Mouse (Mus musculus): ENCODE measurements around the gene Dnajc15. TPM values are rescaled to one million over a fixed set of nuclear protein-coding genes. Genes with fewer than 3 reads are reported as not detected.
A peak's percentile ranks its signal among the peaks of the same experiment; 100 is the strongest.

Gene Dnajc15
- polyA plus RNA-seq (2014; fragmentation: Nextera tagmentation; extraction: Ambion mirVana): 96.4 and 103 TPM in 2 replicates

DNA sequence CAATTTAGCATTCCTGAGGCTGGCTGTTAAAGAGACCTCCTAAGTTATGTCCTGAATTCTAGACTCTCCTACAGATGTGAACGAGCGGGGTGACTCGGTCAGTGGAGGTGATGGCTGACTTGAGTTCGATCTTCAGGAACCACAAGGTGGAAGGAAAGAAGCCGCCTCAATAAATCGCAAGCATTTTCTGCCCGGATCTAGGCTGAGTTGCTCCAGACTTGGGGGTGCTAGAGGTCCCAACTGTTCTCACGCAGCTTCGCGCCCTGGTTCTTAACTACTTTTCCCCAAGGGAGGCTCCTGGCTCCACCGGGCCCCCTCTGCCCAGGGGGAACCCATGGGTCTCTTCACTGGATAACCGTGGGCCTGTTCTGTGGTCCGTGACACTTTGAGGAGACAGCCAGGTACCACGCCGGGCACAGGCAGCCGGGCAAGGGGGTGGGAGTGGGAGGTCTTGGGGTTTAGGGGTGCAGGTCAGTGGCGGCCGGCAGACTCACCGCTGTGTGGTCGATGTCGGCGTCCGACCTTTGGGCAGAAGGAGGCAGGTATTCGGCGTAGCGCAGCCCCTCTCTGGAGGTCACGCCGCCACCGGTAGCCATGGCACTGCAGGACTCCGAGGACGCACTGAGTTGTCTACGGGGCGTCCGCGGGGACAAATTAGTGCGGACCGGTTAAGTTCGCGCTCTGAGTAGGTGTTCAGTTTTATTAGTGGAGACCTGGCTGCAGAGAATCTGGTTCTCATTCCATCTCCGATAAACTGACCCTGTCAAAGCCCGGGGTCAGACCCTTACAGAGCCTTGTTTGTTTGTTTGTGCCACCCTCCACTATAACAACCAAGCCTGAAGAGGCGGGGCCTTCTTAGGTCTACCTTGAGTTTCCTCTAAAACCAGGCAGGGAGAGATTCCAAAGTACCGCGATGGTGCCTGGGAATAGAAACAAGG lies at the start of gene Dnajc15:
Gene Dnajc15 (minus strand): TSS at position 822 of the 938 bp plus-strand sequence.
- H3K4me2 ChIP-seq: peak within 1 kb of the TSS; percentile 75
- no peaks in the 10 kb centered on the region for H3K27me3 ChIP-seq (ENCODE audit: insufficient read depth, low read length)
- no peaks in the 10 kb centered on the region for H3K4me1 ChIP-seq (ENCODE audit: insufficient read depth)
- H3K4me3 ChIP-seq (ENCODE audit: low read depth, low read length): peak within 1 kb of the TSS; percentile 75
- 1% methylated on average over 44 of the region's 44 CpGs for WGBS
- H3K9ac ChIP-seq: peak within 1 kb of the TSS; percentile 87
- H3K27ac ChIP-seq (ENCODE audit: low read depth): peak within 1 kb of the TSS; percentile 18; the same call in 1 of the 2 replicates
- 0 out of 2 replicates have a peak, but pooled peaks cover 4% of the 10 kb centered on the region for H3K36me3 ChIP-seq (ENCODE audit: insufficient read depth)
- DNase-seq (peak; percentile 90), ATAC-seq (ENCODE audit: insufficient read depth) (peak; percentile 94)
- H3K9me3 ChIP-seq (ENCODE audit: low read depth, low read length): no peaks in the 10 kb centered on the region
- peak; percentile 46 for TF ChIP-seq CTCF (IDR thresholded peaks at IDR 0.05; ENCODE audit: low read depth)

DNA sequence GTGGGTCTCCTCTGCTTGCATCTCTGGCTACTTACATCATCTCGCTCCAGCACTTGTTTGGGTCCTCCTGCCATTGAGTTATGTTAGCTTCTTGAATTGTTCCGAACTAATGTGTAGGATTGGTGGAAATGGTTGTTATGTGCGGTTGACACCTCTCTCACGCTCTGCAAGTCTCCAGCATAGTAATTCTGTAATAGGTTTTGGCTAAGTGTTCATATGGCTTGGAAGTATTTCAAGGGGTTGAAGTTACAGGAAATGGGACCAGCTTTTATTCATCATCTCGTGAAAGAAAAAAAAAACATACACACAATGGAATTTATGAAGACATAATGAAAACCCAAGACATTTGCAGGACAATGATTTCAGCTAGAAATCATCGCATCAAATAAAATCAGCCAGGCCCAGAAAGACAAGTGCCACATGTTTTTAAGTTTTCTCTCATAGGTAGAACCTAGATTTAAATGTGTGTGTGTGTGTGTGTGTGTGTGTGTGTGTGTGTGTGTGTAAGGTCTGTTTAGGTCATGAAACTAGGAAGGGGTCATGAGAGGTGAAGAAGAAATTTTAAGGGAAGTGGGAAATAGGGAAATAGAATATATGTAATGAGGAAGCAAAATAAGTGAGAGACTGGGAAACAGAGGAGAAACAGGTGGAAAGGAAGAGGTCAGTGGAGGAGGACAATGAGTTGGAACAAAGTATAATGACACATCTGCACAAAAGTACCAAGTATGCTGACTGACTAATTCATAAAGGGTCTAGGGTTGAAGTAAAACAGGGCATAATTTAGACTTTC lies 48.3 kb upstream of the Dnajc15 start:
- no peak for TF ChIP-seq CTCF (IDR thresholded peaks at IDR 0.05; ENCODE audit: low read depth)
- Histone ChIP-seq H3K27me3 (ENCODE audit: insufficient read depth, low read length) (no peaks in the 10 kb centered on the region), H3K4me2 (no peak overlapping the region), H3K4me3 (ENCODE audit: low read depth, low read length) (no peak overlapping the region), H3K9me3 (ENCODE audit: low read depth, low read length) (no peaks in the 10 kb centered on the region), H3K9ac (no peak overlapping the region), H3K36me3 (ENCODE audit: insufficient read depth) (no peaks in the 10 kb centered on the region), H3K27ac (ENCODE audit: low read depth) (no peak overlapping the region), H3K4me1 (ENCODE audit: insufficient read depth) (no peaks in the 10 kb centered on the region)
- 57% methylated on average over 6 of the region's 6 CpGs for WGBS
- DNase-seq (peak; percentile 38), ATAC-seq (ENCODE audit: insufficient read depth) (no peak)

DNA sequence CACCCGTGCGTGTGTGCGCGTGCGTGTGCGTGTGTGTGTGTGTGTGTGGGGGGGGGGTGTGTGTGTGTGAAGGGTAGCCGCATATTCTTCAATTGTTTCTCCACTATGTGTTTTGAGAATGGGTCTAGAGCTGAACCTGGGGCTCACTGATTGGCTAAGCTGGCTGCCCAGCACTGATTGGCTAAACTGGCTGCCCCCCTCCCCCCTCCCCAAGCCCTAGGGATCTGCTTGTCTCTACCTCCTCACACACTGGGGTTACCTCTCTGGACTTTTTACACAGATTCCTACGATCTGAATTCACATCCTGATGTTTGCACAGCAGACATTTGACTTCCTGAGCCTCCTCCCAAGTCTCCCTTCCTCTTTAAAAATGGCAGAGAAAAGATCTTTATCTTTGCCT lies 46.7 kb upstream of the Dnajc15 start:
- Histone ChIP-seq H3K4me3 (ENCODE audit: low read depth, low read length) (no peak overlapping the region), H3K4me1 (ENCODE audit: insufficient read depth) (no peaks in the 10 kb centered on the region), H3K27ac (ENCODE audit: low read depth) (no peak overlapping the region), H3K36me3 (ENCODE audit: insufficient read depth) (no peaks in the 10 kb centered on the region), H3K27me3 (ENCODE audit: insufficient read depth, low read length) (no peaks in the 10 kb centered on the region), H3K9me3 (ENCODE audit: low read depth, low read length) (no peaks in the 10 kb centered on the region), H3K9ac (no peak overlapping the region), H3K4me2 (no peak overlapping the region)
- DNase-seq (no peak), ATAC-seq (ENCODE audit: insufficient read depth) (no peak)
- no peak for TF ChIP-seq CTCF (IDR thresholded peaks at IDR 0.05; ENCODE audit: low read depth)
- 87% methylated on average over 8 of the region's 8 CpGs for whole genome bisulfite sequencing

DNA sequence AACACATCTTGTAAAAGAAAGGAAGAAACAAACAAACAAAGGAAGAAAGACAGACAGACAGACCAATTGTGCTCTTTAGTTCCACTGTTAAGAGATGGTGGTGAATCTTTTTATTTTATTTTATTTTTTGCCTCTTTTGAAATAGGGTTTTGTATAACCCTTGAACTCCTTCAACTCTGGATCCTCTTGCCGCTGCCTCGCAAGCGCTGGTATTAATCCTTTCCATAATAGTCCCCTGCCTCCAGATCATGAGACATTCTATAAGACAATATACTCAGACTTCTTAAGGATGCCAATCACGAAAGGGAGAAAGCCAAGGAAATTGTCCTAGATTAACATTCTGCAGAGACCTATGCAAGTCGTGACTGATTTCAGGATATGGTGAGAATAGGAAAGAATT lies 40.9 kb upstream of the Dnajc15 start:
- no peaks in the 10 kb centered on the region for H3K4me1 ChIP-seq (ENCODE audit: insufficient read depth)
- no peak overlapping the region for H3K4me3 ChIP-seq (ENCODE audit: low read depth, low read length)
- H3K36me3 ChIP-seq (ENCODE audit: insufficient read depth): no peaks in the 10 kb centered on the region
- H3K9me3 ChIP-seq (ENCODE audit: low read depth, low read length): no peaks in the 10 kb centered on the region
- no peak overlapping the region for H3K27ac ChIP-seq (ENCODE audit: low read depth)
- no peak overlapping the region for H3K9ac ChIP-seq
- DNase-seq (no peak), ATAC-seq (ENCODE audit: insufficient read depth) (no peak)
- no peak for TF ChIP-seq CTCF (IDR thresholded peaks at IDR 0.05; ENCODE audit: low read depth)
- no peak overlapping the region for H3K4me2 ChIP-seq
- 88% methylated on average over 5 of the region's 5 CpGs for WGBS
- H3K27me3 ChIP-seq (ENCODE audit: insufficient read depth, low read length): no peaks in the 10 kb centered on the region

DNA sequence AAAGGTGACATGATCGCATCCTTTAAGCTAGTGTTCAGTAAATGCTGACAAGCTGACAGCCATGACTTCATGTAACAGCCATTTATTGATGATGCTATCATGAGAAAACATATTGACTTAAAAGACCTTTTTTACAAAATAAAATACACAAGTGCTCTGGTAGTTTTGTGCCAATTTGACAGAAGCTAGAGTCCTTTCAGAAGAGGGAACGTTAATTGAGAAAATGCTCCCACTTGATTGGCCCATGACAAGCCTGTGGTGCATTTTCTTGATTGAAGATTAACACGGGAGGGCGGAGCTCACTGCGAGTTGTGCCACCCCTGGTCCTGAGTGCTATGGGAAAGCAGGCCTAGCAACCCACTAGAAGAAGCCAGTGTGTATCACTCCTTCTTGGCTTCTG lies 31.7 kb upstream of the Dnajc15 start:
- 81% methylated on average over 5 of the region's 5 CpGs for WGBS
- DNase-seq (no peak), ATAC-seq (ENCODE audit: insufficient read depth) (no peak)
- Histone ChIP-seq H3K27ac (ENCODE audit: low read depth) (no peak overlapping the region), H3K27me3 (ENCODE audit: insufficient read depth, low read length) (no peaks in the 10 kb centered on the region), H3K36me3 (ENCODE audit: insufficient read depth) (no peaks in the 10 kb centered on the region), H3K9ac (no peak overlapping the region), H3K4me3 (ENCODE audit: low read depth, low read length) (no peak overlapping the region), H3K4me1 (ENCODE audit: insufficient read depth) (no peaks in the 10 kb centered on the region), H3K9me3 (ENCODE audit: low read depth, low read length) (no peaks in the 10 kb centered on the region), H3K4me2 (no peak overlapping the region)
- TF ChIP-seq CTCF (IDR thresholded peaks at IDR 0.05; ENCODE audit: low read depth): no peak

DNA sequence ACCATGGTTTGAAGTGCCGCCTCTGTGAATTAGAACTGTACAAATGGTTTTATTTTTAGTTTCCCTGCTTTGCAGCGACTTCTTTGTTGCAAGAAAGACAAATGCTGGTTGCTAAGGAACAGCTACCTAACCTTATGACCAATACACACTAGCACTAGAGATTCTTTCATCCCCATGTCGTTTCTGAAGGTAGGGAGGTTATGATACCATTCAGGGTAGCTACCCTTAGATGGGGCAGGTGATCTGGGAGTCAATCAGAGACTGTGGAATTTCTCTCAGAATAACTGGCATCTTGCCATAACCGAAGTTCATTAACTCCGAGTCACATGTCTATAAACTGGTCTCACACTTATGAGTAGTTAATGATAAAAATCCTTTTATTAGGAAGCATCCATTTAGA lies 30.5 kb upstream of the Dnajc15 start:
- Histone ChIP-seq H3K9ac (no peak overlapping the region), H3K27me3 (ENCODE audit: insufficient read depth, low read length) (no peaks in the 10 kb centered on the region), H3K4me3 (ENCODE audit: low read depth, low read length) (no peak overlapping the region), H3K36me3 (ENCODE audit: insufficient read depth) (no peaks in the 10 kb centered on the region), H3K4me2 (no peak overlapping the region), H3K4me1 (ENCODE audit: insufficient read depth) (no peaks in the 10 kb centered on the region), H3K9me3 (ENCODE audit: low read depth, low read length) (no peaks in the 10 kb centered on the region), H3K27ac (ENCODE audit: low read depth) (no peak overlapping the region)
- ATAC-seq (ENCODE audit: insufficient read depth) (no peak), DNase-seq (no peak)
- TF ChIP-seq CTCF (IDR thresholded peaks at IDR 0.05; ENCODE audit: low read depth): no peak
- 61% methylated on average over 5 of the region's 5 CpGs for WGBS

Measured in lung, embryonic 14.5 days (tissue).